Mouse (Mus musculus): ENCODE results near the gene Bcl2l12. TPM values are rescaled to one million over a fixed set of nuclear protein-coding genes. Genes with fewer than 3 reads are reported as not detected.

The Bcl2l12 gene
- total RNA-seq, 2 experiments from 2014 or later = 2.8 to 3.8 TPM

GRCm38 (mm10) chr7:45017242-45018061 is 18.9 kb upstream of the Bcl2l12 start, which contains the start of gene Rras:
Gene Rras (plus strand): TSS chr7:45017961.
- peak; percentile 71 to 80 for DNase-seq (ENCODE audit: low spot score in 2 of 2)

GRCm38 (mm10) chr7:45016761-45017160 is 18.2 kb upstream of the Bcl2l12 start:
- DNase-seq (ENCODE audit: low spot score in 2 of 2) = no peak

- peak; percentile 99 to 100 for DNase-seq (ENCODE audit: low spot score in 2 of 2)
These were observed 17.6 kb upstream of the Bcl2l12 start, which contains the start of gene Scaf1 for GRCm38 (mm10) chr7:45015957-45016612. Gene Scaf1 (minus strand): TSS chr7:45016363.

GRCm38 (mm10) chr7:45015344-45015956 is 16.9 kb upstream of the Bcl2l12 start:
- no peak for DNase-seq (ENCODE audit: low spot score in 2 of 2)

- DNase-seq (ENCODE audit: low spot score in 2 of 2) = no peak
These were observed 15.6 kb upstream of the Bcl2l12 start for GRCm38 (mm10) chr7:45014096-45014451.

- DNase-seq (ENCODE audit: low spot score in 2 of 2) = no peak
These were observed 15.0 kb upstream of the Bcl2l12 start for GRCm38 (mm10) chr7:45013366-45014095.

GRCm38 (mm10) chr7:45012824-45013223 is 14.3 kb upstream of the Bcl2l12 start:
- no peak for DNase-seq (ENCODE audit: low spot score in 2 of 2)

- no peak for DNase-seq (ENCODE audit: low spot score in 2 of 2)
These were observed 13.5 kb upstream of the Bcl2l12 start for GRCm38 (mm10) chr7:45012011-45012410.

GRCm38 (mm10) chr7:45008411-45008810 is 9.9 kb upstream of the Bcl2l12 start:
- DNase-seq (ENCODE audit: low spot score in 2 of 2) = no peak

- no peak for DNase-seq (ENCODE audit: low spot score in 2 of 2)
These were observed 9.3 kb upstream of the Bcl2l12 start for GRCm38 (mm10) chr7:45007846-45008245.

GRCm38 (mm10) chr7:45007141-45007540 is 8.6 kb upstream of the Bcl2l12 start:
- no peak for DNase-seq (ENCODE audit: low spot score in 2 of 2)

- DNase-seq (ENCODE audit: low spot score in 2 of 2) = no peak
These were observed 8.0 kb upstream of the Bcl2l12 start for GRCm38 (mm10) chr7:45006503-45006902.

- DNase-seq (ENCODE audit: low spot score in 2 of 2) = no peak
These were observed 6.9 kb upstream of the Bcl2l12 start for GRCm38 (mm10) chr7:45005321-45005992.

GRCm38 (mm10) chr7:45004546-45004945 is 6.0 kb upstream of the Bcl2l12 start:
- no peak for DNase-seq (ENCODE audit: low spot score in 2 of 2)

GRCm38 (mm10) chr7:45002440-45002839 is 3.9 kb upstream of the Bcl2l12 start:
- peak in 1 of 2 experiments; percentile 32 for DNase-seq (ENCODE audit: low spot score in 2 of 2)

- no peak for DNase-seq (ENCODE audit: low spot score in 2 of 2)
These were observed 2.1 kb upstream of the Bcl2l12 start for GRCm38 (mm10) chr7:45000539-45001114.

- no peak for DNase-seq (ENCODE audit: low spot score in 2 of 2)
These were observed 1.2 kb upstream of the Bcl2l12 start for GRCm38 (mm10) chr7:44999753-45000152.

GRCm38 (mm10) chr7:44997940-44998428 is 528 bp downstream of the Bcl2l12 start:
- DNase-seq (ENCODE audit: low spot score in 2 of 2) = no peak

- peak; percentile 95 to 97 for DNase-seq (ENCODE audit: low spot score in 2 of 2)
These were observed 1.1 kb downstream of the Bcl2l12 start, which contains the start of gene Irf3 for GRCm38 (mm10) chr7:44997231-44997939. Gene Irf3 (plus strand): TSS chr7:44997648.
